In the genomic region with DNA sequence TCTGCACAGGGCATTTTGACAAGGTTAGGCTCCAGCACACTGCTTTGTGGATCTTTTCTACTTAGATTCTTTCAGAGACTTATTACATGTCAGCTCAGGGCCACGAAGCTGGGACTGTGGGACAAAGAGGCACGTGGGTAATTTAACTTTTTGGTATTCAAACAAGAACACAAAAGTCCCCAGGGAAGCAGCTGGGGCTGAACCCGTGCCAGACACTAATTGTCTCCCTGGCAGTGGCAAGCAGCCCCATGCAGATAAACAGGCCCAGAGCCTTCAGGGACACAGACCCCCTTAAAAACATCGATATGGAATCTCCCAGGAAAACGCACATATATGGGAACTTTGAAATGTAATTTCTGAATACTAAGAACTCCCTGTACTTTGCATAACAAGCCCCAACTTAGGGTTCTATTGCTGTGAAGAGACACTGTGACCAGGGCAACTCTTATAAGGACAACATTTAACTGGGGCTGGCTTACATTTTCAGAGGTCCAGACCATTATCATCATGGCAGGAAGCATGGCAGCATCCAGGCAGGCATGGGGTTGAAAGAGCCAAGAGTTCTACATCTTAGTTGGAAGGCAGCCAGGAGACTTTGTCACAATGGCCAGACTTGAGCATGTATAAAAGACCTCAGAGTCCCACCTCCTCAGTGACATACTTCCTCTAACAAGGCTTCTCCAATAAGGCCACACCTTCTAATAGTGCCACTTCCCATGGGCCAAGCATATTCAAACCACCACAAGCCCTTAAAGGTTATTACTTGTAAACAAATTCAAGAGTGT, we compare ENCODE assay signal across 22 mouse cellular contexts. TPM values are rescaled to one million over a fixed set of nuclear protein-coding genes. Genes with fewer than 3 reads are reported as not detected.
DNase-seq lines count a peak whose midpoint lies in the region; ATAC-seq lines count a peak whose summit lies in the region.
"Had no signal": no experiment of that assay in that cellular context is flagged by ENCODE, and none has a peak within 500 bp of the region (broad histone marks: within the 10 kb centered on the region; RNA-seq: fewer than 3 reads in every experiment).

No protein-coding gene starts in this region.

- H3K4me1 ChIP-seq in forebrain, embryonic 13.5 days, result peaks cover 14% of the 10 kb centered on the region
- peaks cover 2% of the 10 kb centered on the region; the same call in 1 of the 2 replicates for H3K4me1 ChIP-seq in forebrain, embryonic 11.5 days (replicated peaks; ENCODE audit: control insufficient read depth, insufficient read depth, low read length)
- peaks cover 4% of the 10 kb centered on the region for H3K4me1 ChIP-seq in forebrain, embryonic 16.5 days (replicated peaks; ENCODE audit: control insufficient read depth, insufficient read depth, low read length)
- H3K4me1 ChIP-seq: heart, embryonic 15.5 days; hindbrain, embryonic 15.5 days; limb, embryonic 12.5 days had no signal

- no peak for DNase-seq in forebrain, embryonic 11.5 days (ENCODE audit: low spot score)
- peak; percentile 32 to 44 for DNase-seq in layer of hippocampus, postnatal 10 days (ENCODE audit: low spot score in 2 of 2)
- no peak for DNase-seq in layer of hippocampus, adult 9-10 months (ENCODE audit: low spot score)
- peak; percentile 43 to 48 for DNase-seq in right cerebral cortex, postnatal 10 days (ENCODE audit: low spot score in 2 of 2)
- no peak for DNase-seq in right cerebral cortex, postnatal 25 days
- no peak for DNase-seq in embryo, embryonic 10.5 days (ENCODE audit: low spot score)
- DNase-seq: cerebellum, adult 18-20 months; heart, adult 11 months; kidney, adult 18-20 months; lung, postnatal 36 days; thymus, postnatal 4 days had no signal

- peak; percentile 63; the same call in 1 of the 2 replicates for ATAC-seq in forebrain, embryonic 13.5 days
- ATAC-seq in forebrain, embryonic 11.5 days (replicated peaks; ENCODE audit: low FRiP score), result no peak
- ATAC-seq in forebrain, embryonic 16.5 days, result peak; percentile 81
- ATAC-seq: Patski had no signal

- no peaks in the 10 kb centered on the region; the same call in 1 of the 2 replicates for H3K9me3 ChIP-seq in forebrain, embryonic 13.5 days (replicated peaks)
- no peaks in the 10 kb centered on the region for H3K9me3 ChIP-seq in forebrain, embryonic 11.5 days (ENCODE audit: control insufficient read depth, low read length)
- H3K9me3 ChIP-seq in forebrain, embryonic 16.5 days (ENCODE audit: control insufficient read depth, low read length), result no peaks in the 10 kb centered on the region; the same call in 1 of the 2 replicates
- H3K9me3 ChIP-seq: embryonic facial prominence, embryonic 15.5 days; heart, embryonic 15.5 days; hindbrain, embryonic 15.5 days; limb, embryonic 12.5 days had no signal

- no peaks in the 10 kb centered on the region for H3K36me3 ChIP-seq in forebrain, embryonic 13.5 days (ENCODE audit: poor library complexity, severe bottlenecking)
- no peaks in the 10 kb centered on the region for H3K36me3 ChIP-seq in forebrain, embryonic 11.5 days (ENCODE audit: control insufficient read depth, insufficient read depth, low read length)
- H3K36me3 ChIP-seq in forebrain, embryonic 16.5 days (ENCODE audit: control insufficient read depth, insufficient read depth), result no peaks in the 10 kb centered on the region
- H3K36me3 ChIP-seq: embryonic facial prominence, embryonic 15.5 days; heart, embryonic 15.5 days; hindbrain, embryonic 15.5 days; limb, embryonic 12.5 days had no signal

- H3K9ac ChIP-seq in forebrain, embryonic 13.5 days, result no peak overlapping the region
- H3K9ac ChIP-seq in forebrain, embryonic 11.5 days (ENCODE audit: low read length), result no peak overlapping the region
- H3K9ac ChIP-seq in forebrain, embryonic 16.5 days (replicated peaks; ENCODE audit: low read depth, low read length), result no peak overlapping the region
- H3K9ac ChIP-seq: embryonic facial prominence, embryonic 15.5 days; heart, embryonic 15.5 days; hindbrain, embryonic 15.5 days; limb, embryonic 12.5 days; liver, embryonic 14.5 days had no signal

- 0 out of 2 replicates have a peak overlapping the region, but pooled peaks have one; percentile 22 for H3K27ac ChIP-seq in forebrain, embryonic 13.5 days
- no peak overlapping the region for H3K27ac ChIP-seq in forebrain, embryonic 11.5 days (ENCODE audit: low read depth, low read length)
- H3K27ac ChIP-seq in forebrain, embryonic 16.5 days (ENCODE audit: low read length), result no peak overlapping the region
- H3K27ac ChIP-seq: embryonic facial prominence, embryonic 15.5 days; heart, embryonic 15.5 days; hindbrain, embryonic 15.5 days; left cerebral cortex, adult 2 months; limb, embryonic 12.5 days; liver, embryonic 14.5 days; stomach, postnatal 0 days had no signal

- peaks cover 6% of the 10 kb centered on the region for H3K27me3 ChIP-seq in forebrain, embryonic 13.5 days
- H3K27me3 ChIP-seq in forebrain, embryonic 11.5 days (ENCODE audit: control insufficient read depth, insufficient read depth, low read length), result no peaks in the 10 kb centered on the region
- H3K27me3 ChIP-seq in forebrain, embryonic 16.5 days (replicated peaks; ENCODE audit: control insufficient read depth, insufficient read depth, low read length), result no peaks in the 10 kb centered on the region
- H3K27me3 ChIP-seq: embryonic facial prominence, embryonic 15.5 days; heart, embryonic 15.5 days; limb, embryonic 12.5 days; Patski had no signal

- no peak overlapping the region for H3K4me3 ChIP-seq in forebrain, embryonic 13.5 days
- no peak overlapping the region for H3K4me3 ChIP-seq in forebrain, embryonic 11.5 days (ENCODE audit: low read depth, low read length)
- H3K4me3 ChIP-seq in forebrain, embryonic 16.5 days (replicated peaks; ENCODE audit: low read length), result no peak overlapping the region
- H3K4me3 ChIP-seq: embryonic facial prominence, embryonic 15.5 days; heart, embryonic 15.5 days; hindbrain, embryonic 15.5 days; left cerebral cortex, adult 2 months; limb, embryonic 12.5 days had no signal

- whole genome bisulfite sequencing in forebrain, embryonic 13.5 days, result 15% methylated on average over 5 of the region's 5 CpGs
- 41% methylated on average over 5 of the region's 5 CpGs for WGBS in forebrain, embryonic 11.5 days
- WGBS in forebrain, embryonic 16.5 days, result 10% methylated on average over 5 of the region's 5 CpGs

- no peak overlapping the region for H3K4me2 ChIP-seq in forebrain, embryonic 13.5 days
- H3K4me2 ChIP-seq in forebrain, embryonic 11.5 days (ENCODE audit: low read depth, low read length, severe bottlenecking), result no peak overlapping the region
- H3K4me2 ChIP-seq in forebrain, embryonic 16.5 days (ENCODE audit: low read length), result no peak overlapping the region
- H3K4me2 ChIP-seq: embryonic facial prominence, embryonic 15.5 days; heart, embryonic 15.5 days; hindbrain, embryonic 15.5 days; limb, embryonic 12.5 days; midbrain, embryonic 11.5 days had no signal

RNA-seq across cellular contexts. Expression of gene Cops8, which starts 41.6 kb away (rescaled TPM):
- polyA plus RNA-seq in forebrain, embryonic 13.5 days (2015; fragmentation: Nextera tagmentation; extraction: Ambion mirVana), result 166 and 195 TPM in 2 replicates
- 188 and 192 TPM in 2 replicates for polyA plus RNA-seq in forebrain, embryonic 11.5 days (2014; fragmentation: Nextera tagmentation; extraction: Ambion mirVana)
- 10 to 100 TPM; 87.1 to 97.3 TPM for total RNA-seq in layer of hippocampus, postnatal 10 days (2021)
- polyA plus RNA-seq in forebrain, embryonic 16.5 days (2015; fragmentation: Nextera tagmentation; extraction: Ambion mirVana), result 191 and 199 TPM in 2 replicates

Comparison
In these comparisons a context has a peak if more than half of its experiments do, and no peak if none do; other contexts are left out.
1. DNase-seq: peak in layer of hippocampus, postnatal 10 days (2 of 2) and right cerebral cortex, postnatal 10 days (2 of 2); none in forebrain, embryonic 11.5 days (single experiment), layer of hippocampus, adult 9-10 months (single experiment), right cerebral cortex, postnatal 25 days (single experiment) and embryo, embryonic 10.5 days (single experiment).